Mouse (Mus musculus): ENCODE measurements around the gene Ntm.

Ntm gene

DNA sequence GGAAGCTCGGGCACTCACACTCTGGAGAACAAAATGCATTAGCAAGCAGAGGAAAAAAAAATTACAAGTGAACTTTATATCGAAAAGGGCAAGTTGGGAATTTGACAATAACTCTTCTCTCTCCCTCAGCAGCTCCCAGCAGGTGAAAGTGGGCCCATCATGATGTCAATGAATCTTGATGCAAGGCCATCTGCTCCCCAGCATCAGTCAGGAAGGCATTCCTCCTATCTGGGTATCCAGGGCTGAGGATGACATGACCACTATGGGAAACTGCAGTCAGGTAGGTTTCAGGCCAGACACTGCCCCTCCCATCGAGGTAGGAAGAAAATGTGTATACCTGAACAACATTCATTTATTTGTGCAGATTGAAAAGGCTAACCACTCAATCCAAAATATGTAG, 838.5 kb downstream of the Ntm start:
- DNase-seq (ENCODE audit: low spot score), result no peak

DNA sequence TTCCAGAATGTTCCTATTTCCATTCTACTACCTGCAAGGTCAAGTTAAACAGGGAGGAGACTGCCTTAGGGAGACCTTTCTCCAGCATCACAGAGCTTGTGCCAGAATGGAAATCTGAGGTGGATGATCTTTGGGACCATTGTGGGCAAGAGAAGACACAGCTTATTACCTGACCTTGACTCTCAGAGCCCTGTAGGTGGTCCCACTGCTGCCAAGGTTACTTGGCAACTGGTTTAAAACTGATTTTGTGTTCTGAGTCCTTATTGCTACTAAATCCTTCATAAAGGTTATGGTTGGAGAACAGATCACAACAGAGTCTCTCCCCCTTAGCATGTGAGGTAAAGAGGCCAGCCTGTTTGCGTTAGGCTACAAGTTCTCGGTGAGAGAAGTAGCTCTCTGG, 839.1 kb downstream of the Ntm start:
- DNase-seq (ENCODE audit: low spot score), result no peak

DNA sequence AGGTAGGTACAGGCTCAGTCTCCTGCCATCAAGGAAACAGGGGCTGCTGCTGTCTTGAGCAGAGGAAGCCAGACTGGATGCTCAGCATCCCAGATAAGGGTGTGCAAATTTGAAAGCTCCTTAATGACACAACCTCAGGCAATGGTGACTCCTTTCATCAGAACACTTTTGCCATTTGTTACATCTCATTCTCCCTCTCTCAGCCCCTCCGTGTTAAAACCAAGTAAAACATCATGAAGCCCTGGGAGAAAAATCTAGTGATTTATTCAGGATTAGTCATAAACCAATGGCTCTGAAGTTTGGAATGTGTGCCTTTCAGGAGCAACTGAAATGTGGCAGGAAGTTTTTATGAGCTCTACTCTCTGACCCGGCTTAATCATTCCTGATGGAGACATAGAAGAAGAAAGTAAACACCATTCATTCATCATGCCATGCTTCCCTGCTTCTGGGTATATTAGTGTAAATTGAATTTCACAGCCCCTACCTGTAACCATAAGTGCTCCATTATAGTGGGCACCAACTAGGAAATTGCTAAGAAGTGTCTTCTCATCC, 845.3 kb downstream of the Ntm start:
- no peak for DNase-seq (ENCODE audit: low spot score)

DNA sequence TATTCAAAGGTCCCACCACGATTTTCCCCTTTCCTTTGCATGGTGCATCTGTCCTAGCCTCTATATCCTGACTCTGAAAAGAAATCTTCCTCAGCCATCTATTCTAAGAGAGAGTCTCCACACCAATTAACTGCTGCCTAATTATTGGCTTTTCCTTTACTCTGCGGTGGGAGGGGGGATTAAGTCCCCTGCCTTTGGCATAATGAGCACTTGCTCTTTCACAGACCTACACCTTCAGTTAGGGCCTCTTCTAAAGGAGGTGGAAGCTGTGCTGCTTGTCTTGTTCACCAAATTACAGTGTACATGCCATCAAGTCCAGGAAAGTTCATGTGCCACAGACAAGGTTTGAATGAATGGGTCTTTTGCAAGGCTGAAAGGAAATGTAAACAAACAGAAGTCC, 847.6 kb downstream of the Ntm start:
- DNase-seq (ENCODE audit: low spot score), result no peak

DNA sequence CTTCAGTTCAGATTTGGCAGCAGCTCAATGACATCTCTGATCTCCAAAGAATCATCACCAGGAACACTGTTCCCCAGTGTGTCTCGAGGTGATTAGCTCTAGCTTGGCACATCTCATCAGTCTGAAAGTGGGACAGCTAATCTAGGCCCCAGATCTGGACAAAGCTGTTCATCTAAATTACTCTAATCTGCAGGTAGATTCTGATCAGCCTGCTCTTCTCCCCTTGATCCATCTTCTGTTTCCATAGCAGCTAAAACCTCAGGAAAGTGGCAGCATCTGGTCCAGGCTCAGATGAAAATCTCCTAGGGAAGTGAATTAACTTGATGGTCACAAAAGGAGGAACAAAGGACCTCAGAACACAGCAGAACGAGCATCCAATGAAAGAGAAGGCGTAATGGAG, 856.2 kb downstream of the Ntm start:
- no peak for DNase-seq (ENCODE audit: low spot score)

DNA sequence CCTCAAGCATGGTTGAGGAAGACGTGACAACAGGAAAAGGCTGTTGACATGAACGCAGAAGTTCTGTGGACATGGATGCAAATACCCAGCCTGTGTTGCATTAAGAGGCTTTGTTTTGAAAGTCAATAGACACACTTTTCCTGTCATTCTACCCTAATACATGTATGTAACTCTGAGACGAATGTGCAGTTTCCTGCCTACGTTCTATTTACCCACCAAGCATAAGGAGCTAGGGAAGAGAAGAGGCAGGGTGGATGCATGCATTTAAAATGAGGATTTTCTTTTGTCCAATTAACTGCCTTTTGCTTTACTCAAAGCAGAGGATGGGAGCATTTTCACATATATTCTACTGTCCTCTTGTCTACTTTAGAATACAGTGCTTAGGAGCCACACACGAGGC, 858.5 kb downstream of the Ntm start:
- DNase-seq (ENCODE audit: low spot score), result no peak

DNA sequence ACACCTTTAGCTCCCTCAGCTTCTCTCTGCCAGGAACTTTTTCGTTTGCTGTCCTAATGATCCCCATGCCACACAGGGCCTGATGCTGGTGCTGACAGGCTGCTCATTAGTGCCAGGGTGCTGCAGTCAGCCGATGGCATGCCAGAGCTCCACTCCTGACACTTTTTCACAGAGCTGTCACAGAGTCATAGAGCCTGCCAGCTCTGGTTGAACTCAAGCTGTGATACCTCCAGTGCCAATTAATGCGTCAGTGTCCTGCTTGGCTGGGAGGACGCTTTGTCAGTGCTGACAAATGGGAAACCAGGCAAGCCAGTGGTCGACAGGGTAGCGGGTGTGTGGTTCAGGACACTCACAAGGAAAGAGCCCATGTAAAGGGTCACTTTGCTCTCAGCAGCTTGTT, 858.9 kb downstream of the Ntm start:
- no peak for DNase-seq (ENCODE audit: low spot score)

DNA sequence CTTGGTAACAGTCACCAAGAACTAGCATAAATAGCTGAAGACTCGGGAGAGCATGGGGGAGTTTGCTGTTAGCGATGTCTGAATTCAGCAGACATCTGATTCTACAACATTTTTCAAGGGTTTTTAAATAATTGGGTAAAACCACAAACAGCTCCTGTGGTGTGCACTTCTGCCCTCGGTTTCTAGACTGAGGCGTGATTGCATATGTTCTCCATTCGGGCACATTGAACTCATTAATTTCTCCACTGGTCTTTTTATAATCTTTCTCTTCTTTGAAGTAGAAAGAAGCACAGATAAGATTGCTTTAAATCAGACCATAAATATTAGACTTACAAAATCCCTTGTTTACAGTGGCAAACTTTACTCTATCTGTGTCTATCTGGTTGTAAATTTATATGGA, 862.3 kb downstream of the Ntm start:
- no peak for DNase-seq (ENCODE audit: low spot score)

DNA sequence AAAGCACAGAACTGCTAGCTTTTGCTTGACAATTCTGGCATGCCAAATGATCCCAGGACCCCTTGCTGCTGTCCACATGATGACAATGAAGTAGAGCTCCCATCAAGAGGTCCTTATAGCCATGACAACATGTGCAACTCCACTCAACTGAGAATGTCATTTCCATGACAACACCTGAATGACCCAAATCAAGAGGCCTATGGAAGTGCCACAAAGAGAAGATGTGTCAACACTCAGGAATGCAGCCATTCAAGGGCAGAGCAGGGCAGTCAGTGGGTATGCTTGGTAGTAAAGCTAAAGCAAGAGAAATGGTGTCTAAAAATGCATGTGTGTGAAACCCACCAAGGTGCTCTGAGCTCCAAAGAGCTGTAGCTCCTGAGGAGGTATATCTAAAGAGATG, 870.5 kb downstream of the Ntm start:
- DNase-seq (ENCODE audit: low spot score), result no peak

DNA sequence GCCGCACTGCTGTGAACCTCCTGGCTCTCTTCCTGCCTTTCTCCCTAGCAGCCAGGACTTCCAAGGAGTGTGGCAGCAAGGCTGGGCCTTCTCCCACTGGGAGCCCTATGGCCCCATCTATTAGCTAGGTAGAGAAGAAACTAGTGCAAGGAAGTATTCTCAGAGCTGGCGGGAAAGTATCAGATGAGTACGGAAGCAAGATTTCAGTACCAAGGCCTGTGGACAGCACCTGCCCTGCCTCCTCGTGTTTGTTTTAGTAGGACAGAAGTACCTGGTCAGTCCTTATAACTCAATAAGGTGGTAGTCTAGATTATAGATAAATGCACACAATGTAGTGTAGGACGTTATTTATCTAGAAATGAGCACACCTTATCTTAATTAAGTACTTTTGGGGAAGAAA, 874.3 kb downstream of the Ntm start:
- DNase-seq (ENCODE audit: low spot score), result no peak

DNA sequence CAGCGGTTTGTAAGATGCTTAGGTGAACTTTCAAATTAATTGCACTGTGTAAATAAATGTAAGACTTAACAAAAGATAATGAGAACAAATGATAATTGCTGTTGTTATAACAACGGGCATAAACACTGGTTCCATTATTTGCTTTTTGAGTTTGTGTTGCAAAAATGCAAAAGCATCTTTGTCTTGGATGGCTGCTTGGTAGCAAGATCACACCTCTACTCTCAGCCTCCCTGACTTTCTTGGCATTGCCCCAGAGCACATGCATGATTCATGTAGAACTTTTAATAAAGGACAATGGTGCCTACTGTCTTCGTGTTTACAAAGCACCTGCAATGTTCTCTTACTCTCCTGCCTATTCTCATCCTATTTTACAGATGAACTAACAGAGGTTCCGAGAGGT, 875.3 kb downstream of the Ntm start:
- DNase-seq (ENCODE audit: low spot score), result no peak

DNA sequence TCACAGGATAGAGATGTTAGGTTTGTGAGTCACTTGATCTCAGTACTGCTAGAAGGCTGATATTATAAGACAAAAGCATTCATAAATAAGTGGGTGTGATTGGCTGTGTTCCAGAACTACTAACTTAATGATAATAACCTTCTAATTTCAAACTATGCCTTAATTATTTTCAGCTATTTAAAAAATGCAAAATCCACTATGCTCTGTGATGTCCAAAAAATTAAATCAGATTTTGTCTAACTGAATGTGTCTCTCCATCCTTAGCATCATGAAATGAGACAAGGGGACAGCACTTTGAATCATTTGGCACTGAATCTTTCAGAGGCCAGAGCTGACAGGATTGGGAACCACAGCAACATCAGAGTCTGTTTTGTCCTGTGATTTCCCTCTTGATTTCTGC, 875.8 kb downstream of the Ntm start:
- no peak for DNase-seq (ENCODE audit: low spot score)

DNA sequence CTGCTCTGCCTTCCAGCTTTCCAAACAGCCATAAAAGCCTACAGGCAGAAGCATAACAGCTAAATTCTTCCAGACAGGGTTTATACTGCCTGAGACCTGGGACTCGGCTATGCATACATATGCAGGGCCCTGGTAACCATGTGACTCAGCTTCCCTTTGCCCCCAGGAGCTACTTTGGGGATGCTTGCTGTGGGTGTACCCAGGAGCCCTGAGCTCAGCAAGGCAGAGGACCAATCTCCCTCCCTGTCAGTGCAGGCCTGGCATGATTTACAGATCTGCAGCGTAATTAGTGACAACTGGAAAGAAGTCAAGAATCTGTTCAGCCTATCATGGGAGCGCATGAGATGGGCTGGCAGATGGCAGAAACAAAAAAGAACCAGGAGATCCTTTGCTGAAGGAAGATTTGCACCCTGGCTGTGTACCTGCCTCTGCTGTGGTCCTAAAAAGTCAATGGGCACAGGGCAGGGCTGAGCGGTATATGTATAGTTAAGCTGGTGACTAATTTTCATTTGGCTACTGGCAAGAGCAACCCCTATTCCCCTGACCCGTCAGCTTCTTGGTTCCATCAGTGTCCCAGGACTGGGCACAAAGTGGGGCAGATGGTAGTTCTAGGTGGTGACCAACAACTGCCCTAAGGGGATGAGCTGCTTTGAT, 886.9 kb downstream of the Ntm start:
- no peak for DNase-seq (ENCODE audit: low spot score)

DNA sequence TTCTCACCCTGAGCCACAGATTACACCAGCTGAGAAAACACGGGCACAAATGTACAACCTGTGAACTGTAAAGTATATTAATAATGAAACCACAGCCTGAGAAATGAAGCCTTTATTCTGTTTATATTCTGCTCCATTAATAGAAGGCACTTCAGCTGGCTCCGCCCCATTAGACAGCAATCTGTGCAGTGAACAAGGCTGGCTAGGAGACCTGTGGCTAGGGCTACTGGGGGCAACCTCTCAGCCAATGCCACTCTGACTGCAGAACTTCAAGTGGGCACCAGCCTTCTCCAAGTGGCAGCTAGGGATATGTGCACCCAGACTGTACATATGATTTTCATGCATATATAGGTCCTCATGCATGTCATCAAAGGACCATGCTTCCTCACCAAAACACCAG, 887.7 kb downstream of the Ntm start:
- DNase-seq (ENCODE audit: low spot score), result no peak

DNA sequence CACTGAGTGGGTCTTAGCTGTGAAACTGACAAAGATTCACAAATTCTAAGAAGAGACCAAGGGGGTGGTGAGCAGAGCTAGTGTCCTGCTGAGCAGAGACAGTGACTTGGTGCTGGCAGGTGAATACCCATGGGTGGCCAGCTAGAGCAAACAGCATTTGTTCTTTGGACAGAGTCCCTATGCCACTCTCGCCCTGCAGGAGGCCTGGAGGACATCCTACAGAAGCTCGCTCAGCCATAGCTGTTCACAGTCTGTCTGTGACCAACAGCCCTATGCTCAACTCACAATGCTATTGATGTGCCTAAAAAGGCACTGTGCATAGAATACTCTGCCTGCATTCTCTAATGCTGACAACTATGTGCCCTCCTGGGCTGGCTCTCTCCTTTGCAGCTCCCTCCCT, 888.4 kb downstream of the Ntm start:
- no peak for DNase-seq (ENCODE audit: low spot score)

DNA sequence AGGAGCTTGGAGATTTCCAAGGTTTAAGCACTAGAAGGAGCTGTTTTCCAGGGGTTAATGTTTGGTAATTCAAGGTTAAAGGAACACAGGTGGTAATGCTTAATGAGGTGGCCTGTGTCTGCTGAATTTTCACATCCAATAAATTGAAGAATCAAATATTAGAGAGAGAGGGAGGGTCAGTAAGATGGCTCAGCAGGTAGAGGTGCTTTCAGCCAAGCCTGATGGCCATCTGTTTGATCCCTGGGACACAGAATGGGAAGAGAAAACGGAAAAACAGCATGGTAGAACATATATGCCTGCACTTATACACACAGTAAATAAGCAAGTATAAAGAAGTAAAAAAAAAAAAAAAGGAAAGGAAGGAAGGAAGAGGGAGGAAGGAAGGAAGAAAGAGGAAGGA, 890.9 kb downstream of the Ntm start:
- DNase-seq (ENCODE audit: low spot score), result no peak

DNA sequence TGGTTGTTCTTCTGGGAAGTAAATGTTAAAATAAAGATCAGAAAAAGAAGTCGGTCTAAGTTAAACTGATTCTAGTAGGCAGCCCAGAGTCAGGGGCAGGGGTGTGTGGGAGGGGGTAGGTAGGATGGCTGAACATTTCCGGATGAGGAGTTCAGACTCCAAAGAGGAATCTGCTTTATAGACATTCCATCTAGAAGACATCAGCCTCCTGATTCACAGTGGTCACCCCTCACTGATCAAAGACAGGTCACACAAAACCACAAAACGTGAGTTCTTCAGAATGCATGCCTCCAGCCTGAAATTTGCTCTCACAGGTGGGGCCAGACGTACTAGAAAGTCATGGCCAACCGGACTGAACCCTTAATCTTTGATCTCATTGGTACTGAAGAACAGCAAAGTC, 895.4 kb downstream of the Ntm start:
- DNase-seq (ENCODE audit: low spot score), result no peak

DNA sequence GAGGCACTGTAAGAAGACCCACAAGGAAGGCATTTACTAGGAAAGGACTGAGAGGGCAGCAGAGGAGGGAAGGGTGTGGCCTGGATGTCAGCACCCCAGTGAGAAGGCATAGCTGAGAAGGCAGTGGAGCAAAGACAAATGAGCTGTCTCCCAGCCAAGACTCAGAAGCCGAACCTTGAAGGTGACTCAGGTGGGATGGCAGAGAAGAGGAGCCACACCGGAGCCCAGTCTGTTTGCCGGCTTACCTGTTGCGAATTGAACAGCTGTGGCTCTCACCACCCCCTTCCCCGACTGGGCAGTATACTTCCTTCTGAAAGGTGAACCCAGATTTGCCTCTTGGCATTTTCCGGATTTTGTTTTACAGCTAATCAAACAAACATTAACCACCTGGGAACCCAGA, 902.6 kb downstream of the Ntm start:
- DNase-seq (ENCODE audit: low spot score), result no peak

DNA sequence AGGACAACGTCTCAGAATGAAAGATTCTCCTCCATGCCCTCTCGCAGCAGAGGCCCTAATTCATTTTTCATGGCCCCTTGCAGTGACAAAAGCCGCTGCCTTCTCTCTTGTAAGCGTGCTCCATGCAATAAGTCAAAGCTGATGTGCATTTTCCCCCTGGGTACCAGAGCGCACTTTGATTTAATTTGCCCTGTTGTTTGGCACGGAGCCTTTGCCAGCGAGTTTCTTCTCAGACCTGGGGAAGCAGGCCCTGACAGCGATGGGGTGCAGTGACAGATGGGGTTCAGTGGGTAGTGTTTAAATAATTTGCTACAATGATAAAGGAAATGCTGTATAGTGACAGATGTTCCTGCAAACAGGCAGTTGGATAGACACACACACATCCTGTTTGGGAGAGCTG, 904.1 kb downstream of the Ntm start:
- no peak for DNase-seq (ENCODE audit: low spot score)

DNA sequence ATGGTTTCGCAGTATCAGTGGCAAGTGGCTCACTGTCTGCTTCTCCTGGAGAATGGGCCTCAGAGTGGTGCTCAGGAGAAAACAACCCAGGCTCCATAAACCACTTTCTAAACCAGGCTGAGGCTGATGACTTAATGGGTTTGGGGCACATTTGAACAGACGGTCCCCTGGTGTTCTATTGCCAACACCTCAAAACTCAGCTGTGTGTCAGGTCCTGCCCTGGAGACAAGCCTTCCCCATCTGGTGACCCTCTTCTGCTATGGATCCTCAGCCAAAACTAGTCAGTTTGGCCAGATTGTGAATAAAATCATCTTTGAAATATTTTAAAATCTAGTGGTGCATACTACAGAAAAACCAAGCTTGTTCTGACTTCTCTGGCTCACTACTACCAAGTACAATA, 907.3 kb downstream of the Ntm start:
- DNase-seq (ENCODE audit: low spot score), result no peak

DNA sequence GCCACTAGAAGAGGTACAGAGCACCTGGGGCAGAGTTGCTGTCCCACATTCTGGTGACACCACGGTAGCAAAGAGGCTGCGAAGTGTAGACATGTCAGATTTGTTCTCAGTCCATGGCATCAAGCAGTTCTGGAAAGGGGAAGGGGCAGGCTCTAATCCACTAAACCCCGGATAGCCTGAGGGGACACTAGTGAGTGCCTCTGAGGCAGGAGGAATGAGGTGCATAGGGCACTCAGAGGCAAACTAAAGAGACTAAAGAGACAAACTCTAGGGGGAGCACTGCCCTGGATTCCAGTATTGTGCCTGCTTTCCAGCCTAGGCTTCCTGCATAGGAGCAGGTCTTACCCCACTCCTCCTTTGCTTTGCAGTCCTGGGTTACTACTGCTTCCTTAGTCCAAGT, 926.5 kb downstream of the Ntm start:
- DNase-seq (ENCODE audit: low spot score), result no peak

DNA sequence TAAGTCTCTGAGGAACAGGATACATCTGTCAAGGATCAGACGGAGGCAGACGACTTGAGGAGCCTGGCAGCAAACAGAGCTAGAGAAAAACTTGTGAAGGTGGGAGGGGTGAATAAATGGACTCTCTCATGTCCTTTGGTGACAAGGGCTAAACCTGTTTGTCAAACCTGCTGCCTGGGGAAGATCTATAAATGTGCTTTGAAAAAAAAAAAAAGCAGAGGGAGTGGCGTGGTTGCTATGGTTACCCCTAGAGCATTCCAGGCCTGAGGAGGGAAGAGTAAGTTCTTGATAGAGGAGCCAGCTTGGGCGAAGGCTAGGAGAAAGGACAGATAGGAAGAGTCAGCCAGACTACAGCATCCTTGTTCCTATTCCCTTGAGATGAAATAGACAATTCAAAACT, 926.9 kb downstream of the Ntm start:
- DNase-seq (ENCODE audit: low spot score), result no peak

DNA sequence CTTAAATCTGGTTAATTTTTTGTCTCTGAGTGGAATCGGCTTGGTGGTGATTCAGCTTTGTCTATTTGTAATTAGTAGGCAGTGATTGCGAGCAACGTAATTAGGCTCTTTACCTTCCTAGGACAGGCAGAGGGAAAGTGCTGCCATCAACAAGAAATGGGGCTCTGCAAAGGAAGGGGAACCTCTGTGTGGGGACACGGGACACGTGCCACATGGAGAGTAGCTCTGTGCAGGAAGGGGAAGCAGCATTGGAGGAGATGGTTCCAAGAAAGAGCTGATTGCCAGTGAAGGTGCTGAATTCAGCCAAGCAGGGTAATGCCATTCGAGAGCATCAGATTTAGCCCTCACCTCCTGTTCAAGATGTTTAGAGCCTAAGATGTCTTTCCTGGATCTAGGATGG, 936.5 kb downstream of the Ntm start:
- DNase-seq (ENCODE audit: low spot score), result no peak

DNA sequence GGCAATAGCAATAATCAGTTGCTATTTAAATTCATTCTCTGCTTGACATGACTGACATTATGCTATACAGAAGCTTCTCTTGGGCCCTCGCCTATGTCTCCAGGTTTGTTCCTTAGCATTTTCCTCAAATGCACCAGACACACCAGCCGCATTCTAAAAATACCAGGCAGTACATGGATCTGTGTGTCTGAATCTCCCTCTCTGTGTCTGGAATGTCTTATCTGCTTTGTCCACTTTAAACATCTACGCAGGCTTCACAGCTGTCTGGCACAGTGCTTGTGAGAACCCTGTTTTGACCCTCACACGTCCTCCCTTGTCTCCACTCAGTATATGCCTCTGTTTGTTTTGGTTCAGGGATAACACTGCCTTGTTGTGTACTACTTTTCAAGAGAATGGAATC, 937.3 kb downstream of the Ntm start:
- DNase-seq (ENCODE audit: low spot score), result no peak

DNA sequence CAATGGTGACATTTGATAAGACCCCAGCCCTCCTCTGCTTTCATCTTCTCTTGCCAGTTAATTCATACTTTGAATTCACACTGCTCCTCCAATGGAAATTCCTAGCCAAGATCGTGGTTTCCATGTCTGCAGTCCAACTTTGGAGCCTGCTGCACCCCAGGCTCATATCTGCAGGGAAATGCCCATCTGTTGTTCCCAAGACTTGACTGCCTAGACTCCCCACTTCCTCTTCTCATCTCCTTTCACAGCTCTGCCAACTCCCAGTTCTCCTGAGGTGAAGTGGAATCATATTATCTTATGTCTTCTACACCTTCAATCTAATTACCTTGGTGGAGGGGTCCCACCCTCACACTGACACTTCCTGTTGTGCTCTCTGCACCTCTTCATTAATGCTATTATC, 937.8 kb downstream of the Ntm start:
- DNase-seq (ENCODE audit: low spot score), result no peak
